Mouse (Mus musculus): ENCODE data around the gene Rnase12. TPM values are rescaled to one million over a fixed set of nuclear protein-coding genes. Genes with fewer than 3 reads are reported as not detected.
"Not testable (repeated sequence)": the region's sequence is repeated elsewhere in the genome, so short reads cannot be mapped to it uniquely, and the experiment has no call there.

The Rnase12 gene
- polyA plus RNA-seq, 1 experiment from 2014 or later = 16.5 TPM

GRCm38 (mm10) chr14:51014724-51015123 is 42.7 kb downstream of the Rnase12 start:
- not testable (repeated sequence) for H3K27me3 ChIP-seq (ENCODE audit: control insufficient read depth, insufficient read depth, low read length); H3K4me3 ChIP-seq (ENCODE audit: low read length); H3K4me2 ChIP-seq (replicated peaks; ENCODE audit: low read depth, low read length); ATAC-seq (ENCODE audit: low FRiP score, low TSS enrichment); H3K4me1 ChIP-seq (ENCODE audit: control insufficient read depth, insufficient read depth, low read length); H3K9me3 ChIP-seq (ENCODE audit: control insufficient read depth, low read length); H3K36me3 ChIP-seq (ENCODE audit: control insufficient read depth, insufficient read depth, low read length); H3K9ac ChIP-seq (ENCODE audit: low read depth, low read length); H3K27ac ChIP-seq (ENCODE audit: low read depth, low read length)
- WGBS = 87% methylated on average over 3 of the region's 3 CpGs

GRCm38 (mm10) chr14:51009572-51009971 is 47.9 kb downstream of the Rnase12 start:
- H3K27me3 ChIP-seq (ENCODE audit: control insufficient read depth, insufficient read depth, low read length) = no peaks in the 10 kb centered on the region
- H3K4me3 ChIP-seq (ENCODE audit: low read length) = no peak overlapping the region
- ATAC-seq (ENCODE audit: low FRiP score, low TSS enrichment) = no peak
- no peaks in the 10 kb centered on the region for H3K4me1 ChIP-seq (ENCODE audit: control insufficient read depth, insufficient read depth, low read length)
- H3K9me3 ChIP-seq (ENCODE audit: control insufficient read depth, low read length) = no peaks in the 10 kb centered on the region
- no peak overlapping the region for H3K9ac ChIP-seq (ENCODE audit: low read depth, low read length)
- no peak overlapping the region for H3K27ac ChIP-seq (ENCODE audit: low read depth, low read length)
- WGBS = 78% methylated on average over 6 of the region's 6 CpGs
- H3K4me2 ChIP-seq (replicated peaks; ENCODE audit: low read depth, low read length) = no peak overlapping the region
- H3K36me3 ChIP-seq (ENCODE audit: control insufficient read depth, insufficient read depth, low read length) = no peaks in the 10 kb centered on the region

- H3K9me3 ChIP-seq (ENCODE audit: control insufficient read depth, low read length) = no peaks in the 10 kb centered on the region
- no peaks in the 10 kb centered on the region for H3K36me3 ChIP-seq (ENCODE audit: control insufficient read depth, insufficient read depth, low read length)
- no peaks in the 10 kb centered on the region for H3K4me1 ChIP-seq (ENCODE audit: control insufficient read depth, insufficient read depth, low read length)
- no peak overlapping the region for H3K9ac ChIP-seq (ENCODE audit: low read depth, low read length)
- no peak overlapping the region for H3K27ac ChIP-seq (ENCODE audit: low read depth, low read length)
- H3K4me3 ChIP-seq (ENCODE audit: low read length) = no peak overlapping the region
- no peak for ATAC-seq (ENCODE audit: low FRiP score, low TSS enrichment)
- no peak overlapping the region for H3K4me2 ChIP-seq (replicated peaks; ENCODE audit: low read depth, low read length)
- no peaks in the 10 kb centered on the region for H3K27me3 ChIP-seq (ENCODE audit: control insufficient read depth, insufficient read depth, low read length)
- WGBS = 81% methylated on average over 4 of the region's 4 CpGs
Measured at GRCm38 (mm10) chr14:51008781-51009180, 48.7 kb downstream of the Rnase12 start.

DNA sequence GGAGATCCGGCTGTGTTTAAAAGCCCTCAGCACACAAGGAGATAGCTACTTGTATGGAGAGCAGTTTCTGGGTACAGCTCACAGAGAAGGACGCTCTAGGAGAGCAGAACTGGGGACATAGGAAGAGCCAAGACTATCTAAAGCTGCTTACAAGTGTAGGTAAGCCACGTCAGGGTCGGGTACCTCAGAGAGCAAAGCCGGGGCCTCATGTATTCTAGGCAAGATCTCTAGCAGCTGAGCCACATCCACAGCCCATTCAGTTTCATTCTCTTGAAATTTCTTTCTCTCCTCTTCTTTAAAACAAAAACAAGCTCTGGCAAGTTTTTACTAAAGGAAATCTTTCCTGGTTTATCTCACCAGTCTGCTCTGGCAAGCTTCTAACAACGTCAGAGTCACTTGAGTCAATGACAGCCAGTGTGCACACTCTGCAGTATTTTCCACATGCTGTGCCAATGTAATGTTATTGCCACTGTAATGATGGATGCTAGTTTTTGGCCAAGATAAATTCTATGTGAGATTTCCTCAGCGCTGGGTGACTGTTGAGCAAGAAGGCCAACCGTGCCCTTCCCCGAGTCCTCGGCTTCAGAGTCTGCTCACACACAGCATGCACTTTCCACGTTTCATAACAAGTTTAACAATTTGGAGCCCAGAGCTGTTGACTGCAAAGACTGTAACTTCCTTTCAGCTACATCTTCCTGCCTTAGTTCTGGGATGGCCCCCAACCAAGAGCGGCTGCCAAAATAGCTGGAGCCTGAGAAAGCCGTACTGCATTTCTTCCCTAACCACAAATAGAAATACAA is 49.3 kb downstream of the Rnase12 start:
- no peak overlapping the region for H3K27ac ChIP-seq (ENCODE audit: low read depth, low read length)
- no peaks in the 10 kb centered on the region for H3K36me3 ChIP-seq (ENCODE audit: control insufficient read depth, insufficient read depth, low read length)
- no peak for ATAC-seq (ENCODE audit: low FRiP score, low TSS enrichment)
- 79% methylated on average over 13 of the region's 13 CpGs for WGBS
- no peak overlapping the region for H3K4me2 ChIP-seq (replicated peaks; ENCODE audit: low read depth, low read length)
- no peak overlapping the region for H3K4me3 ChIP-seq (ENCODE audit: low read length)
- H3K9ac ChIP-seq (ENCODE audit: low read depth, low read length) = no peak overlapping the region
- no peaks in the 10 kb centered on the region for H3K27me3 ChIP-seq (ENCODE audit: control insufficient read depth, insufficient read depth, low read length)
- no peaks in the 10 kb centered on the region for H3K4me1 ChIP-seq (ENCODE audit: control insufficient read depth, insufficient read depth, low read length)
- H3K9me3 ChIP-seq (ENCODE audit: control insufficient read depth, low read length) = no peaks in the 10 kb centered on the region

DNA sequence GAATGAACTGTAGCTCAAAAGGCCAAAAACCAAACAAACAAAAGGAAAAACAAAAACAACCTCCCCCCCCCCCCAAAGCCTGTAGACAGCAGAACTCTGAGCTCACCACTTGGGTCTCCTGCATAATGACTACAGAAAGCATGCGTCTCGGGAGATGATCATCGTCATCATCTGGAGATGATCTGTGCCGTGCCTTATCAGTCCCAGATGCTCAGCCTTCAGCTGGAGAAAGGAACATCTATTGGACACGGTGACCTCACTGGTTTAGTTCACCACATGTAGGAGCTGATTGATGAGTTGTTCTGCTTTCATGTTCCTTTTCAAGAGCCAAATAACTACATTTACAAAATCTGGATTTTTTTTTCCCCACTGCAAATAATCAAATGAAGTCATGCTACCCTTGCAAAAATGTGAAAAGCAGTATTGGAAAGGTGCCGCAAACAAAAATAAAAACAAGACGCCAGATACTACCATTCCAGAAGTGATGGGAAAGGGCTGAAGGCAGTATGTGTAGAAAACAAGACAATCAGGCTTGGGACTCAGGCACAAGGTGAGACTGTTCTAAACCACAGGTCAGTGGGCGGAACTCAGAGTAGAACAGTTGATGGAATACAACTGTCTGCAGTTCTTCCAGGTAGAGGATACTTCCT is 50.2 kb downstream of the Rnase12 start, which contains the start of gene Rnase10:
Rnase10 (plus strand) TSS at position 600 of the 650 bp plus-strand sequence.
- H3K9ac ChIP-seq (ENCODE audit: low read depth, low read length) = no peak within 1 kb of the TSS
- H3K4me2 ChIP-seq (replicated peaks; ENCODE audit: low read depth, low read length) = no peak within 1 kb of the TSS
- WGBS = 92% methylated on average over 8 of the region's 8 CpGs
- no peak within 1 kb of the TSS for H3K4me3 ChIP-seq (ENCODE audit: low read length)
- no peaks in the 10 kb centered on the region for H3K27me3 ChIP-seq (ENCODE audit: control insufficient read depth, insufficient read depth, low read length)
- ATAC-seq (ENCODE audit: low FRiP score, low TSS enrichment) = no peak
- no peaks in the 10 kb centered on the region for H3K4me1 ChIP-seq (ENCODE audit: control insufficient read depth, insufficient read depth, low read length)
- H3K9me3 ChIP-seq (ENCODE audit: control insufficient read depth, low read length) = no peaks in the 10 kb centered on the region
- no peak within 1 kb of the TSS for H3K27ac ChIP-seq (ENCODE audit: low read depth, low read length)
- H3K36me3 ChIP-seq (ENCODE audit: control insufficient read depth, insufficient read depth, low read length) = no peaks in the 10 kb centered on the region

Other genes with a start within 250 kb of the Rnase12 start
- not detected in 2 replicates for gene Ccnb1ip1, start 249.9 kb downstream of the Rnase12 start, polyA plus RNA-seq (2014; fragmentation: Nextera tagmentation; extraction: Ambion mirVana)
- 75.8 and 75.9 TPM in 2 replicates for gene Parp2, start 249.8 kb downstream of the Rnase12 start, polyA plus RNA-seq (2014; fragmentation: Nextera tagmentation; extraction: Ambion mirVana)
- gene Tep1, start 187.1 kb downstream of the Rnase12 start, polyA plus RNA-seq (2014; fragmentation: Nextera tagmentation; extraction: Ambion mirVana) = 10.3 and 10.6 TPM in 2 replicates
- gene Klhl33, start 160.2 kb downstream of the Rnase12 start, polyA plus RNA-seq (2014; fragmentation: Nextera tagmentation; extraction: Ambion mirVana) = 0.11 and 0.20 TPM in 2 replicates
- gene Osgep, start 132.8 kb downstream of the Rnase12 start, polyA plus RNA-seq (2014; fragmentation: Nextera tagmentation; extraction: Ambion mirVana) = 168 and 198 TPM in 2 replicates
- gene Apex1, start 132.7 kb downstream of the Rnase12 start, polyA plus RNA-seq (2014; fragmentation: Nextera tagmentation; extraction: Ambion mirVana) = 354 and 419 TPM in 2 replicates
- gene Pip4p1, start 126.8 kb downstream of the Rnase12 start, polyA plus RNA-seq (2014; fragmentation: Nextera tagmentation; extraction: Ambion mirVana) = 40.1 and 63.0 TPM in 2 replicates
- gene Pnp, start 126.6 kb downstream of the Rnase12 start, polyA plus RNA-seq (2014; fragmentation: Nextera tagmentation; extraction: Ambion mirVana) = 80.6 and 83.0 TPM in 2 replicates
- gene Gm49342, start 113.1 kb downstream of the Rnase12 start, polyA plus RNA-seq (2014; fragmentation: Nextera tagmentation; extraction: Ambion mirVana) = not detected in 2 replicates
- gene Pnp2, start 101.7 kb downstream of the Rnase12 start, polyA plus RNA-seq (2014; fragmentation: Nextera tagmentation; extraction: Ambion mirVana) = 0.99 and 1.2 TPM in 2 replicates
- not detected in 2 replicates for gene Rnase10, start 49.9 kb downstream of the Rnase12 start, polyA plus RNA-seq (2014; fragmentation: Nextera tagmentation; extraction: Ambion mirVana)
- gene Rnase9, start 15.8 kb downstream of the Rnase12 start, polyA plus RNA-seq (2014; fragmentation: Nextera tagmentation; extraction: Ambion mirVana) = 0.35 TPM in 1 of 2 replicates, not detected in the other
- gene Rnase11, start 7.5 kb downstream of the Rnase12 start, polyA plus RNA-seq (2014; fragmentation: Nextera tagmentation; extraction: Ambion mirVana) = 1.1 TPM in 1 of 2 replicates, not detected in the other
- gene Olfr750, start 16.8 kb upstream of the Rnase12 start, polyA plus RNA-seq (2014; fragmentation: Nextera tagmentation; extraction: Ambion mirVana) = not detected in 2 replicates
- 38.9 and 41.8 TPM in 2 replicates for gene Rnase4, start 33.4 kb upstream of the Rnase12 start, polyA plus RNA-seq (2014; fragmentation: Nextera tagmentation; extraction: Ambion mirVana)
- gene Ang, start 33.5 kb upstream of the Rnase12 start, polyA plus RNA-seq (2014; fragmentation: Nextera tagmentation; extraction: Ambion mirVana) = 6.3 and 9.5 TPM in 2 replicates
- 2.1 and 2.5 TPM in 2 replicates for gene Eddm3b, start 56.8 kb upstream of the Rnase12 start, polyA plus RNA-seq (2014; fragmentation: Nextera tagmentation; extraction: Ambion mirVana)
- 0.38 and 0.49 TPM in 2 replicates for gene Rnase6, start 66.2 kb upstream of the Rnase12 start, polyA plus RNA-seq (2014; fragmentation: Nextera tagmentation; extraction: Ambion mirVana)
- gene Rnase1, start 89.1 kb upstream of the Rnase12 start, polyA plus RNA-seq (2014; fragmentation: Nextera tagmentation; extraction: Ambion mirVana) = 0.53 and 0.65 TPM in 2 replicates
- not detected in 2 replicates for gene Rnase2b, start 104.6 kb upstream of the Rnase12 start, polyA plus RNA-seq (2014; fragmentation: Nextera tagmentation; extraction: Ambion mirVana)
- not detected in 2 replicates for gene Ang2, start 141.5 kb upstream of the Rnase12 start, polyA plus RNA-seq (2014; fragmentation: Nextera tagmentation; extraction: Ambion mirVana)
- gene Ear14, start 145.7 kb upstream of the Rnase12 start, polyA plus RNA-seq (2014; fragmentation: Nextera tagmentation; extraction: Ambion mirVana) = not detected in 2 replicates
- not detected in 2 replicates for gene Rnase2a, start 198.5 kb upstream of the Rnase12 start, polyA plus RNA-seq (2014; fragmentation: Nextera tagmentation; extraction: Ambion mirVana)

Data from kidney, embryonic 14.5 days (tissue).